Mouse (Mus musculus) heart, adult 2 months (tissue): Measurements from ENCODE around the gene Aknad1.

Source experiments
- CTCF ChIP-seq: fragments of 200-600 bp; IDR thresholded peaks from 2 replicates; pipeline ENCODE4 v1.8.1; 2022; ENCODE audit warnings: antibody characterized with exemption, mild to moderate bottlenecking, moderate library complexity
- POLR2A ChIP-seq: fragments of 200-500 bp; IDR thresholded peaks from 2 replicates; pipeline ENCODE4 v1.6.1; 2011; ENCODE audit warnings: mild to moderate bottlenecking, low read depth, low read length, control low read depth; ENCODE audit not compliant: insufficient read depth

- TF ChIP-seq POLR2A (no peak), CTCF (no peak)
Observed at GRCm38 (mm10) chr3:108762597-108763111, 23.2 kb downstream of the Aknad1 start.
